In genomic region chr12:111725338-111726121, GRCm38 (mm10) we compare ENCODE assay signal across 8 mouse cellular contexts. TPM values are rescaled to one million over a fixed set of nuclear protein-coding genes. Genes with fewer than 3 reads are reported as not detected.
A peak's percentile ranks its signal among the peaks of the same experiment; 100 is the strongest.
DNase-seq lines count a peak whose midpoint lies in the region; ATAC-seq lines count a peak whose summit lies in the region.

No protein-coding gene starts in this region.

- no peak overlapping the region for H3K9ac ChIP-seq in forebrain, embryonic 11.5 days (ENCODE audit: low read length)
- H3K9ac ChIP-seq in heart, embryonic 16.5 days (ENCODE audit: low read length), result no peak overlapping the region

- H3K4me1 ChIP-seq in forebrain, embryonic 10.5 days, result peaks cover 24% of the 10 kb centered on the region
- H3K4me1 ChIP-seq in forebrain, embryonic 11.5 days (replicated peaks; ENCODE audit: control insufficient read depth, insufficient read depth, low read length), result no peaks in the 10 kb centered on the region
- peaks cover 2% of the 10 kb centered on the region for H3K4me1 ChIP-seq in heart, embryonic 16.5 days (ENCODE audit: control insufficient read depth, insufficient read depth, low read length)

- H3K9me3 ChIP-seq in forebrain, embryonic 10.5 days, result no peaks in the 10 kb centered on the region
- H3K9me3 ChIP-seq in forebrain, embryonic 11.5 days (ENCODE audit: control insufficient read depth, low read length), result no peaks in the 10 kb centered on the region
- H3K9me3 ChIP-seq in heart, embryonic 16.5 days (replicated peaks; ENCODE audit: control insufficient read depth, low read length), result no peaks in the 10 kb centered on the region

- no peak for ATAC-seq in forebrain, embryonic 11.5 days (replicated peaks; ENCODE audit: low FRiP score)
- ATAC-seq in heart, embryonic 16.5 days (replicated peaks; ENCODE audit: extremely low read depth, insufficient read depth, low FRiP score), result 0 out of 2 replicates have a peak, but pooled peaks have one; percentile 9
- ATAC-seq in megakaryocyte, adult 5-6 weeks (ENCODE audit: poor library complexity, severe bottlenecking), result no peak; the same call in 1 of the 2 replicates

- no peaks in the 10 kb centered on the region for H3K27me3 ChIP-seq in forebrain, embryonic 10.5 days (ENCODE audit: poor library complexity, severe bottlenecking)
- H3K27me3 ChIP-seq in forebrain, embryonic 11.5 days (ENCODE audit: control insufficient read depth, insufficient read depth, low read length), result no peaks in the 10 kb centered on the region
- H3K27me3 ChIP-seq in heart, embryonic 16.5 days (ENCODE audit: control insufficient read depth, insufficient read depth, low read length), result no peaks in the 10 kb centered on the region

- WGBS in forebrain, embryonic 10.5 days, result 72% methylated on average over 12 of the region's 12 CpGs
- 67% methylated on average over 12 of the region's 12 CpGs for WGBS in forebrain, embryonic 11.5 days
- 59% methylated on average over 12 of the region's 12 CpGs for WGBS in heart, embryonic 16.5 days

- no peak overlapping the region for H3K4me2 ChIP-seq in forebrain, embryonic 11.5 days (ENCODE audit: low read depth, low read length, severe bottlenecking)
- no peak overlapping the region for H3K4me2 ChIP-seq in heart, embryonic 16.5 days (ENCODE audit: low read depth, low read length)

- H3K4me3 ChIP-seq in forebrain, embryonic 10.5 days, result no peak overlapping the region
- H3K4me3 ChIP-seq in forebrain, embryonic 11.5 days (ENCODE audit: low read depth, low read length), result no peak overlapping the region
- no peak overlapping the region for H3K4me3 ChIP-seq in heart, embryonic 16.5 days (ENCODE audit: low read length)

- peak overlapping the region; percentile 75; the same call in 1 of the 2 replicates for H3K27ac ChIP-seq in forebrain, embryonic 10.5 days
- H3K27ac ChIP-seq in forebrain, embryonic 11.5 days (ENCODE audit: low read depth, low read length), result no peak overlapping the region
- H3K27ac ChIP-seq in heart, embryonic 16.5 days (ENCODE audit: low read length), result peak overlapping the region; percentile 60

- intact Hi-C loops in left cerebral cortex, postnatal 14 days (cut with DNase I), result no loop called here

- no peak for DNase-seq in forebrain, embryonic 10.5 days (ENCODE audit: extremely low spot score, low spot score)
- no peak for DNase-seq in forebrain, embryonic 11.5 days (ENCODE audit: low spot score)
- DNase-seq in Muller cell, postnatal 12 days (ENCODE audit: inconsistent ontology term), result peak; percentile 27
- DNase-seq in left cerebral cortex, postnatal 14 days (ENCODE audit: low spot score in 2 of 2), result peak; percentile 66 to 91
- no peak for DNase-seq in spleen, postnatal 14 days (ENCODE audit: low spot score in 2 of 2)
- DNase-seq in thymus, postnatal 0 days (ENCODE audit: low spot score), result no peak

- peaks cover 69% of the 10 kb centered on the region for H3K36me3 ChIP-seq in forebrain, embryonic 10.5 days (replicated peaks)
- H3K36me3 ChIP-seq in forebrain, embryonic 11.5 days (ENCODE audit: control insufficient read depth, insufficient read depth, low read length), result no peaks in the 10 kb centered on the region
- peaks cover 14% of the 10 kb centered on the region; the same call in 1 of the 2 replicates for H3K36me3 ChIP-seq in heart, embryonic 16.5 days (ENCODE audit: control insufficient read depth, insufficient read depth)

RNA-seq across cellular contexts. Expression of gene Apopt1, which starts 12.5 kb away (rescaled TPM):
- 57.9 and 62.6 TPM in 2 replicates for polyA plus RNA-seq in forebrain, embryonic 10.5 days (2016; fragmentation: Nextera tagmentation; extraction: Ambion mirVana)
- polyA plus RNA-seq in forebrain, embryonic 11.5 days (2014; fragmentation: Nextera tagmentation; extraction: Ambion mirVana), result 55.4 and 55.5 TPM in 2 replicates
- polyA plus RNA-seq in heart, embryonic 16.5 days (2015; fragmentation: Nextera tagmentation; extraction: Ambion mirVana), result 40.2 and 43.9 TPM in 2 replicates
- total RNA-seq in left cerebral cortex, postnatal 14 days (2021), result 10 to 100 TPM; 39.4 to 44.3 TPM
- polyA plus RNA-seq in thymus, postnatal 0 days (2015; fragmentation: Nextera tagmentation; extraction: Ambion mirVana), result 60.1 and 66.6 TPM in 2 replicates
- 44.6 and 45.0 TPM in 2 replicates for total RNA-seq in megakaryocyte, adult 5-6 weeks (2015)
- 60.6 and 61.0 TPM in 2 replicates for total RNA-seq in megakaryocyte, adult 5-6 weeks (2017)

RNA-seq across cellular contexts. Expression of gene Bag5, which starts 12.5 kb away (rescaled TPM):
- 56.5 and 57.5 TPM in 2 replicates for polyA plus RNA-seq in forebrain, embryonic 10.5 days (2016; fragmentation: Nextera tagmentation; extraction: Ambion mirVana)
- polyA plus RNA-seq in forebrain, embryonic 11.5 days (2014; fragmentation: Nextera tagmentation; extraction: Ambion mirVana), result 65.2 and 67.7 TPM in 2 replicates
- polyA plus RNA-seq in heart, embryonic 16.5 days (2015; fragmentation: Nextera tagmentation; extraction: Ambion mirVana), result 40.9 and 42.9 TPM in 2 replicates
- 10 to 100 TPM; 45.7 to 47.0 TPM for total RNA-seq in left cerebral cortex, postnatal 14 days (2021)
- 50.7 and 54.1 TPM in 2 replicates for polyA plus RNA-seq in thymus, postnatal 0 days (2015; fragmentation: Nextera tagmentation; extraction: Ambion mirVana)
- total RNA-seq in megakaryocyte, adult 5-6 weeks (2015), result 10.8 and 11.4 TPM in 2 replicates
- total RNA-seq in megakaryocyte, adult 5-6 weeks (2017), result 19.1 and 21.8 TPM in 2 replicates

RNA-seq across cellular contexts. Expression of gene Klc1, which starts 33.1 kb away (rescaled TPM):
- 137 and 141 TPM in 2 replicates for polyA plus RNA-seq in forebrain, embryonic 10.5 days (2016; fragmentation: Nextera tagmentation; extraction: Ambion mirVana)
- polyA plus RNA-seq in forebrain, embryonic 11.5 days (2014; fragmentation: Nextera tagmentation; extraction: Ambion mirVana), result 226 and 247 TPM in 2 replicates
- 125 and 134 TPM in 2 replicates for polyA plus RNA-seq in heart, embryonic 16.5 days (2015; fragmentation: Nextera tagmentation; extraction: Ambion mirVana)
- total RNA-seq in left cerebral cortex, postnatal 14 days (2021), result 100 to 1,000 TPM; 856 to 890 TPM
- polyA plus RNA-seq in thymus, postnatal 0 days (2015; fragmentation: Nextera tagmentation; extraction: Ambion mirVana), result 46.9 and 52.2 TPM in 2 replicates
- total RNA-seq in megakaryocyte, adult 5-6 weeks (2015), result 36.3 and 36.7 TPM in 2 replicates
- 72.7 and 83.1 TPM in 2 replicates for total RNA-seq in megakaryocyte, adult 5-6 weeks (2017)

RNA-seq across cellular contexts. Expression of gene Trmt61a, which starts 47.6 kb away (rescaled TPM):
- polyA plus RNA-seq in forebrain, embryonic 10.5 days (2016; fragmentation: Nextera tagmentation; extraction: Ambion mirVana), result 23.7 and 23.8 TPM in 2 replicates
- polyA plus RNA-seq in forebrain, embryonic 11.5 days (2014; fragmentation: Nextera tagmentation; extraction: Ambion mirVana), result 12.9 and 15.6 TPM in 2 replicates
- 7.7 and 8.5 TPM in 2 replicates for polyA plus RNA-seq in heart, embryonic 16.5 days (2015; fragmentation: Nextera tagmentation; extraction: Ambion mirVana)
- 10 to 100 TPM; 18.9 to 19.7 TPM for total RNA-seq in left cerebral cortex, postnatal 14 days (2021)
- polyA plus RNA-seq in thymus, postnatal 0 days (2015; fragmentation: Nextera tagmentation; extraction: Ambion mirVana), result 9.8 and 12.0 TPM in 2 replicates
- total RNA-seq in megakaryocyte, adult 5-6 weeks (2015), result 2.3 and 3.2 TPM in 2 replicates
- total RNA-seq in megakaryocyte, adult 5-6 weeks (2017), result 2.2 and 3.8 TPM in 2 replicates

RNA-seq across cellular contexts. Expression of gene Ckb, which starts 53.4 kb away (rescaled TPM):
- polyA plus RNA-seq in forebrain, embryonic 10.5 days (2016; fragmentation: Nextera tagmentation; extraction: Ambion mirVana), result 1,567 and 1,577 TPM in 2 replicates
- polyA plus RNA-seq in forebrain, embryonic 11.5 days (2014; fragmentation: Nextera tagmentation; extraction: Ambion mirVana), result 2,325 and 2,523 TPM in 2 replicates
- 388 and 414 TPM in 2 replicates for polyA plus RNA-seq in heart, embryonic 16.5 days (2015; fragmentation: Nextera tagmentation; extraction: Ambion mirVana)
- total RNA-seq in left cerebral cortex, postnatal 14 days (2021), result 1,000 to 10,000 TPM; 1,395 to 1,474 TPM
- 137 and 143 TPM in 2 replicates for polyA plus RNA-seq in thymus, postnatal 0 days (2015; fragmentation: Nextera tagmentation; extraction: Ambion mirVana)
- 8.0 and 9.7 TPM in 2 replicates for total RNA-seq in megakaryocyte, adult 5-6 weeks (2015)
- total RNA-seq in megakaryocyte, adult 5-6 weeks (2017), result 22.0 and 23.1 TPM in 2 replicates

Comparison
In these comparisons a context has a peak if more than half of its experiments do, and no peak if none do; other contexts are left out.
1. DNase-seq: peak in Muller cell, postnatal 12 days (single experiment) and left cerebral cortex, postnatal 14 days (2 of 2); none in forebrain, embryonic 10.5 days (single experiment), forebrain, embryonic 11.5 days (single experiment), spleen, postnatal 14 days (0 of 2) and thymus, postnatal 0 days (single experiment).